Mouse (Mus musculus): ENCODE measurements at regions not wholly inside any gene's neighbourhood (a gene's known extent, or its start where the extent isn't known, plus 50 kb on each side); places are given as distances from the start of the nearest gene placed in this dataset.

DNA sequence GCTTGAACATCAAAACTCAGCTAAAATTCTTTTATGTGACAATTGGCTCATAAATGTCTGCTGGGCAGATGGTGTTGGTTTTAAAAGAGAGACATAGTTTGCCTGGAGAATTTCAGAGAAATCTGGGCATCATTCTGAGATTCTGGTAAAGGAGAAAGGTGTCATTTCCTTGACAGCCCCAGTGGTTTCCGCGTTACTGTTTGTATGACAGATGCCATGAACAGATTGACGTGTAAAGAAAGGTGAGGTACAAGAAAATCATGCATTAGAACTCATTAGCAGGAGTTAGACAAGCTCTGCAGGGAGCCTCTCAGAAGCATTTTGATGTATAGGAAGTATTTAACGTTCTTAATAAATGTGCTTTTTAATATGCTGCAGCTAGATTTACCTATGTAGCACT is 1114.7 kb downstream of the Olfm4 start:
- peak in 1 of 2 experiments; percentile 9 for DNase-seq (ENCODE audit: low spot score in 2 of 2)

More for the DNA sequence above, 1114.7 kb downstream of the Olfm4 start:
- intact Hi-C loops (cut with DNase I) = no loop called here

Data from left cerebral cortex, postnatal 25 days (tissue).